Mouse (Mus musculus) cortical plate, adult 2 months (tissue): ENCODE measurements around the gene Nfib. TPM values are rescaled to one million over a fixed set of nuclear protein-coding genes. Genes with fewer than 3 reads are reported as not detected.
A peak's percentile ranks its signal among the peaks of the same experiment; 100 is the strongest.

ENCODE experiments used
- H3K27ac ChIP-seq: fragments of 200-500 bp; 2 replicates; pipeline ENCODE4 v1.5.1; 2012; ENCODE audit warnings: low read length, control low read depth, inconsistent platforms; ENCODE audit not compliant: insufficient read depth
- H3K4me1 ChIP-seq: fragments of 200-500 bp; 2 replicates; pipeline ENCODE4 v1.6.1; 2011; ENCODE audit warnings: low read length; ENCODE audit not compliant: control insufficient read depth, insufficient read depth
- H3K4me3 ChIP-seq: fragments of 200-500 bp; 2 replicates; pipeline ENCODE4 v1.5.1; 2011; ENCODE audit warnings: mild to moderate bottlenecking, low read length, control low read depth; ENCODE audit not compliant: insufficient read depth
- CTCF ChIP-seq: fragments of 200-500 bp; IDR thresholded peaks from 2 replicates; pipeline ENCODE4 v1.5.1; 2011; ENCODE audit warnings: mild to moderate bottlenecking, control low read depth, low read length; ENCODE audit not compliant: insufficient read depth; ENCODE audit errors: extremely low read depth
- POLR2A ChIP-seq: fragments of 200-500 bp; IDR thresholded peaks from 2 replicates; pipeline ENCODE4 v1.6.1; 2011; ENCODE audit warnings: mild to moderate bottlenecking, low read length, control low read depth; ENCODE audit not compliant: insufficient read depth; ENCODE audit errors: extremely low read depth
- polyA plus RNA-seq: library from polyadenylated mRNA; depleted of rRNA; stranded (reverse); fragments of >200 nt; gene quantifications from 2 replicates; pipeline ENCODE4 v1.2.3, GENCODE M21; 2012

Gene Nfib
- polyA plus RNA-seq, 1 experiment: 31.8 TPM

GRCm38 (mm10) chr4:82321008-82321407, 384.5 kb downstream of the Nfib start:
- no peak overlapping the region for H3K4me3 ChIP-seq
- peaks cover 2% of the 10 kb centered on the region; the same call in 1 of the 2 replicates for H3K4me1 ChIP-seq
- no peak overlapping the region for H3K27ac ChIP-seq
- TF ChIP-seq POLR2A: no peak

- Histone ChIP-seq H3K4me1 (no peaks in the 10 kb centered on the region; the same call in 1 of the 2 replicates), H3K27ac (no peak overlapping the region), H3K4me3 (no peak overlapping the region)
- no peak for TF ChIP-seq POLR2A
- no peak for TF ChIP-seq CTCF
Measured at GRCm38 (mm10) chr4:82319388-82319787, 386.2 kb downstream of the Nfib start.

GRCm38 (mm10) chr4:82316168-82316567, 389.4 kb downstream of the Nfib start:
- no peak overlapping the region for H3K4me3 ChIP-seq
- no peak overlapping the region for H3K27ac ChIP-seq
- TF ChIP-seq POLR2A (no peak), CTCF (no peak)
- no peaks in the 10 kb centered on the region; the same call in 1 of the 2 replicates for H3K4me1 ChIP-seq

GRCm38 (mm10) chr4:82315710-82316109, 389.8 kb downstream of the Nfib start:
- no peak overlapping the region for H3K27ac ChIP-seq
- TF ChIP-seq POLR2A (no peak), CTCF (no peak)
- no peaks in the 10 kb centered on the region; the same call in 1 of the 2 replicates for H3K4me1 ChIP-seq
- H3K4me3 ChIP-seq: no peak overlapping the region

GRCm38 (mm10) chr4:82310924-82311734, 394.4 kb downstream of the Nfib start:
- TF ChIP-seq CTCF (no peak), POLR2A (no peak)
- H3K27ac ChIP-seq: no peak overlapping the region
- peaks cover 2% of the 10 kb centered on the region for H3K4me1 ChIP-seq
- H3K4me3 ChIP-seq: no peak overlapping the region

- no peak for TF ChIP-seq POLR2A
- no peak for TF ChIP-seq CTCF
- peaks cover 5% of the 10 kb centered on the region for H3K4me1 ChIP-seq
- no peak overlapping the region for H3K4me3 ChIP-seq
- no peak overlapping the region; the same call in 1 of the 2 replicates for H3K27ac ChIP-seq
Measured at GRCm38 (mm10) chr4:82306045-82306444, 399.5 kb downstream of the Nfib start.

- H3K27ac ChIP-seq: peak overlapping the region; percentile 27; the same call in 1 of the 2 replicates
- TF ChIP-seq POLR2A (no peak), CTCF (no peak)
- peaks cover 5% of the 10 kb centered on the region for H3K4me1 ChIP-seq
- H3K4me3 ChIP-seq: no peak overlapping the region
Measured at GRCm38 (mm10) chr4:82304148-82304871, 401.2 kb downstream of the Nfib start.

GRCm38 (mm10) chr4:82303362-82303900, 402.1 kb downstream of the Nfib start:
- Histone ChIP-seq H3K4me1 (peaks cover 5% of the 10 kb centered on the region), H3K4me3 (no peak overlapping the region), H3K27ac (no peak overlapping the region)
- TF ChIP-seq CTCF: no peak
- no peak for TF ChIP-seq POLR2A

GRCm38 (mm10) chr4:82302901-82303300, 402.6 kb downstream of the Nfib start:
- TF ChIP-seq CTCF (no peak), POLR2A (no peak)
- H3K4me1 ChIP-seq: peaks cover 7% of the 10 kb centered on the region
- H3K4me3 ChIP-seq: no peak overlapping the region
- H3K27ac ChIP-seq: no peak overlapping the region; the same call in 1 of the 2 replicates

GRCm38 (mm10) chr4:82298606-82299005, 406.9 kb downstream of the Nfib start:
- Histone ChIP-seq H3K27ac (no peak overlapping the region), H3K4me1 (peaks cover 2% of the 10 kb centered on the region), H3K4me3 (no peak overlapping the region)
- TF ChIP-seq POLR2A: no peak
- no peak for TF ChIP-seq CTCF
